Mouse (Mus musculus) myocyte (in vitro differentiated cells): ENCODE measurements around the gene Dyx1c1. TPM values are rescaled to one million over a fixed set of nuclear protein-coding genes. Genes with fewer than 3 reads are reported as not detected.

Source experiments
- H3K27me3 ChIP-seq: one replicate; pipeline ENCODE4 v1.6.1; 2011; ENCODE audit not compliant: control insufficient read depth, insufficient read depth, insufficient read length
- H3K36me3 ChIP-seq: one replicate; pipeline ENCODE4 v1.6.1; 2011; ENCODE audit not compliant: control insufficient read depth, insufficient read depth
- H3K4me2 ChIP-seq: one replicate; pipeline ENCODE4 v1.6.1; 2011; ENCODE audit warnings: low read depth, control low read depth
- H3K4me3 ChIP-seq: one replicate; pipeline ENCODE4 v1.5.1; 2011; ENCODE audit warnings: mild to moderate bottlenecking, control low read depth, moderate library complexity
- H3K79me2 ChIP-seq: one replicate; pipeline ENCODE4 v1.6.1; 2011; ENCODE audit not compliant: control insufficient read depth, insufficient read depth
- H3ac ChIP-seq: one replicate; pipeline ENCODE4 v1.6.1; 2011; ENCODE audit not compliant: control insufficient read depth, insufficient read length
- CEBPB ChIP-seq: IDR thresholded peaks from 2 replicates; pipeline ENCODE4 v1.6.1; 2011; ENCODE audit warnings: mild to moderate bottlenecking, moderate library complexity; ENCODE audit not compliant: poor library complexity, insufficient read depth, severe bottlenecking
- E2F4 ChIP-seq: IDR thresholded peaks from one replicate; pipeline ENCODE4 v1.6.1; 2011; ENCODE audit warnings: mild to moderate bottlenecking, control low read depth, moderate library complexity; ENCODE audit not compliant: insufficient read depth
- MAX ChIP-seq: IDR thresholded peaks from one replicate; pipeline ENCODE4 v1.6.1; 2011; ENCODE audit warnings: low read depth, mild to moderate bottlenecking, control low read depth
- MYOD1 ChIP-seq, 3 experiments: IDR thresholded peaks; one replicate each; pipeline ENCODE4 v1.6.1; 2011; ENCODE audit warnings: control low read depth in 2 of 3, low read depth in 2 of 3, mild to moderate bottlenecking in 2 of 3, moderate library complexity in 1 of 3; ENCODE audit not compliant: insufficient read length in 2 of 3, control insufficient read depth in 1 of 3
- MYOG ChIP-seq, 3 experiments: IDR thresholded peaks; one replicate each; pipeline ENCODE4 v1.6.1; 2011; ENCODE audit warnings: control low read depth in 2 of 3, low read depth in 2 of 3, mild to moderate bottlenecking in 2 of 3; ENCODE audit not compliant: insufficient read length in 2 of 3, control insufficient read depth in 1 of 3, insufficient read depth in 1 of 3
- POLR2A ChIP-seq: IDR thresholded peaks from one replicate; pipeline ENCODE4 v1.6.1; 2011; ENCODE audit warnings: low read depth, mild to moderate bottlenecking, control low read depth, moderate library complexity; ENCODE audit not compliant: insufficient read length
- POLR2AphosphoS2 ChIP-seq: IDR thresholded peaks from one replicate; pipeline ENCODE4 v1.6.1; 2011; ENCODE audit warnings: low read depth, control low read depth; ENCODE audit not compliant: insufficient read length
- REST ChIP-seq: IDR thresholded peaks from one replicate; pipeline ENCODE4 v1.6.1; 2011; ENCODE audit warnings: mild to moderate bottlenecking, control low read depth, moderate library complexity; ENCODE audit not compliant: insufficient read depth, insufficient read length
- SRF ChIP-seq: IDR thresholded peaks from one replicate; pipeline ENCODE4 v1.6.1; 2011; ENCODE audit warnings: low read depth; ENCODE audit not compliant: control insufficient read depth, insufficient read length
- TCF12 ChIP-seq: IDR thresholded peaks from one replicate; pipeline ENCODE4 v1.6.1; 2011; ENCODE audit warnings: mild to moderate bottlenecking, control low read depth; ENCODE audit not compliant: poor library complexity, insufficient read depth, severe bottlenecking
- TCF3 ChIP-seq: IDR thresholded peaks from one replicate; pipeline ENCODE4 v1.6.1; 2011; ENCODE audit warnings: low read depth, control low read depth; ENCODE audit not compliant: insufficient read length
- USF1 ChIP-seq: IDR thresholded peaks from one replicate; pipeline ENCODE4 v1.6.1; 2011; ENCODE audit warnings: low read depth, mild to moderate bottlenecking, control low read depth, moderate library complexity
- polyA plus RNA-seq: library from polyadenylated mRNA; unstranded; fragments of >200 nt; fragmentation: generic; extraction: Trizol; gene quantifications from one replicate; pipeline ENCODE4 v1.2.1, GENCODE M21; 2012; ENCODE audit warnings: missing spikeins

The Dyx1c1 gene
- polyA plus RNA-seq, 1 experiment = not detected

- Histone ChIP-seq H3K36me3 (no peaks in the 10 kb centered on the region), H3K4me2 (no peak overlapping the region), H3ac (no peak overlapping the region), H3K4me3 (no peak overlapping the region), H3K27me3 (no peaks in the 10 kb centered on the region), H3K79me2 (no peaks in the 10 kb centered on the region)
- no peak for TF ChIP-seq POLR2A
- no peak for TF ChIP-seq CEBPB
- TF ChIP-seq E2F4 = no peak
- TF ChIP-seq MAX = no peak
- TF ChIP-seq MYOG (IDR thresholded peaks at IDR 0.05; ENCODE audit: control insufficient read depth in 1 of 3, insufficient read depth in 1 of 3, insufficient read length in 2 of 3, low read depth in 2 of 3) = no peak
- TF ChIP-seq MYOD1 (IDR thresholded peaks at IDR 0.05; ENCODE audit: control insufficient read depth in 1 of 3, insufficient read length in 2 of 3, low read depth in 2 of 3) = no peak
- no peak for TF ChIP-seq SRF
- TF ChIP-seq POLR2AphosphoS2 = no peak
- TF ChIP-seq USF1 = no peak
- TF ChIP-seq REST = no peak
- TF ChIP-seq TCF12 = no peak
Observed at GRCm38 (mm10) chr9:72991420-72991819, 32.8 kb downstream of the Dyx1c1 start.

- Histone ChIP-seq H3K79me2 (no peaks in the 10 kb centered on the region), H3K4me3 (no peak overlapping the region), H3K27me3 (no peaks in the 10 kb centered on the region), H3ac (no peak overlapping the region), H3K4me2 (no peak overlapping the region), H3K36me3 (no peaks in the 10 kb centered on the region)
- TF ChIP-seq CEBPB = no peak
- TF ChIP-seq MAX = no peak
- no peak for TF ChIP-seq MYOG (IDR thresholded peaks at IDR 0.05; ENCODE audit: control insufficient read depth in 1 of 3, insufficient read depth in 1 of 3, insufficient read length in 2 of 3, low read depth in 2 of 3)
- no peak for TF ChIP-seq E2F4
- TF ChIP-seq POLR2AphosphoS2 = no peak
- no peak for TF ChIP-seq SRF
Observed at GRCm38 (mm10) chr9:72992576-72992975, 34.0 kb downstream of the Dyx1c1 start.

- no peaks in the 10 kb centered on the region for H3K36me3 ChIP-seq
- no peak overlapping the region for H3ac ChIP-seq
- H3K4me3 ChIP-seq = no peak overlapping the region
- no peaks in the 10 kb centered on the region for H3K79me2 ChIP-seq
- H3K27me3 ChIP-seq = no peaks in the 10 kb centered on the region
- TF ChIP-seq SRF (no peak), E2F4 (no peak), MYOG (IDR thresholded peaks at IDR 0.05; ENCODE audit: control insufficient read depth in 1 of 3, insufficient read depth in 1 of 3, insufficient read length in 2 of 3, low read depth in 2 of 3) (no peak), POLR2A (no peak), TCF12 (no peak), USF1 (no peak), TCF3 (no peak), CEBPB (no peak)
- H3K4me2 ChIP-seq = no peak overlapping the region
Observed at GRCm38 (mm10) chr9:72996167-72996566, 37.6 kb downstream of the Dyx1c1 start.

GRCm38 (mm10) chr9:72996806-72997205 lies 38.2 kb downstream of the Dyx1c1 start:
- H3ac ChIP-seq = no peak overlapping the region
- H3K36me3 ChIP-seq = no peaks in the 10 kb centered on the region
- H3K4me3 ChIP-seq = no peak overlapping the region
- no peaks in the 10 kb centered on the region for H3K27me3 ChIP-seq
- H3K4me2 ChIP-seq = no peak overlapping the region
- no peaks in the 10 kb centered on the region for H3K79me2 ChIP-seq
- TF ChIP-seq POLR2A (no peak), MYOG (IDR thresholded peaks at IDR 0.05; ENCODE audit: control insufficient read depth in 1 of 3, insufficient read depth in 1 of 3, insufficient read length in 2 of 3, low read depth in 2 of 3) (no peak), E2F4 (no peak), MAX (no peak), USF1 (no peak), POLR2AphosphoS2 (no peak), REST (no peak), TCF12 (no peak), SRF (no peak), MYOD1 (IDR thresholded peaks at IDR 0.05; ENCODE audit: control insufficient read depth in 1 of 3, insufficient read length in 2 of 3, low read depth in 2 of 3) (no peak), TCF3 (no peak), CEBPB (no peak)

GRCm38 (mm10) chr9:73000487-73000886 lies 41.9 kb downstream of the Dyx1c1 start:
- H3K4me2 ChIP-seq = no peak overlapping the region
- no peak overlapping the region for H3K4me3 ChIP-seq
- H3ac ChIP-seq = no peak overlapping the region
- no peaks in the 10 kb centered on the region for H3K79me2 ChIP-seq
- no peak for TF ChIP-seq MYOD1 (IDR thresholded peaks at IDR 0.05; ENCODE audit: control insufficient read depth in 1 of 3, insufficient read length in 2 of 3, low read depth in 2 of 3)
- TF ChIP-seq MYOG (IDR thresholded peaks at IDR 0.05; ENCODE audit: control insufficient read depth in 1 of 3, insufficient read depth in 1 of 3, insufficient read length in 2 of 3, low read depth in 2 of 3) = no peak
- TF ChIP-seq MAX = no peak
- no peak for TF ChIP-seq TCF3
- TF ChIP-seq POLR2A = no peak
- TF ChIP-seq REST = no peak
- no peak for TF ChIP-seq SRF
- no peak for TF ChIP-seq E2F4
- no peak for TF ChIP-seq CEBPB
- TF ChIP-seq POLR2AphosphoS2 = no peak
- no peak for TF ChIP-seq USF1
- no peak for TF ChIP-seq TCF12
- H3K27me3 ChIP-seq = no peaks in the 10 kb centered on the region
- H3K36me3 ChIP-seq = no peaks in the 10 kb centered on the region
